Mouse (Mus musculus): Measurements from ENCODE around the gene C8g. TPM values are rescaled to one million over a fixed set of nuclear protein-coding genes. Genes with fewer than 3 reads are reported as not detected.

The C8g gene
- polyA plus RNA-seq (2012; rRNA removed; ENCODE audit: low replicate concordance) = 5.9 and 7.9 TPM in 2 replicates

GRCm38 (mm10) chr2:25501593-25502486 is at the start of gene C8g:
TSS of gene C8g (minus strand) at chr2:25501719.

DNA sequence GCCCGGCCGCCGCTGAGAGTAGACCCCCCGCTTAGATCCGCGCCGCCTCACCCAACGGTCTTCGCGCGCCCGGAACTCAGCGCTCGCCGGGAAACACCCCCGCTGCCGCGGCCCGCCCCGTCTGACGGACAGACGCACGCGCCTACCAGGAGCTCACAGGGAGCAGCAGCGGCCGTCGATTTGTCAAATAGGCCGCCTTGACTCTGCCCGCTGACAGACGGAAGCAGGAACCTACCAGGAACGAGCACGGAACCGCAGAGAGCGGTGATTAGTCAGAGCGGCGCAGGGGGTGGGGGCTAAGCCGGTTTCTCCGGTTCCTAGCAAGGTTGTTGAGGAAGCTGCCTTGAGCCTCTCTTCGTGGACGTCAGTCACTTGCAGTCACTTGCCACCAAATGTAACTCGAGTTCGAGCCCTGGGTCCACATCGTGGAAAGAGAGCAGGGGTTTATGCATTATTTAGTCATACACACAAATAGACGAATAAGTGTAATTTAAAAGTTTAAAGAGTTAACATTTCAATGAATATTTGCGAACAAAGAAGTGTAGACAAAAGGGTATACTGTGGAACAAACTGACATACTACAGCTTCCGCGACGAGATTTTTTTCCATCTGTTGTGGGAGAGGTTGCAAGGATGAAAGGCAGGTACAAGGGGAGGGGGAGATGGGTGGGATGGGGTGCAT is 45.4 kb upstream of the C8g start, which contains the start of gene Traf2:
TSS of gene Traf2 (minus strand) at position 130 of the 681 bp plus-strand sequence.

GRCm38 (mm10) chr2:25500576-25501405 is 728 bp downstream of the C8g start, which contains the start of gene Fbxw5:
TSS of gene Fbxw5 (plus strand) at chr2:25500750.

GRCm38 (mm10) chr2:25493476-25493961 is 8.0 kb downstream of the C8g start, which contains the start of gene Lcn12:
TSS of gene Lcn12 (minus strand) at chr2:25493911.

DNA sequence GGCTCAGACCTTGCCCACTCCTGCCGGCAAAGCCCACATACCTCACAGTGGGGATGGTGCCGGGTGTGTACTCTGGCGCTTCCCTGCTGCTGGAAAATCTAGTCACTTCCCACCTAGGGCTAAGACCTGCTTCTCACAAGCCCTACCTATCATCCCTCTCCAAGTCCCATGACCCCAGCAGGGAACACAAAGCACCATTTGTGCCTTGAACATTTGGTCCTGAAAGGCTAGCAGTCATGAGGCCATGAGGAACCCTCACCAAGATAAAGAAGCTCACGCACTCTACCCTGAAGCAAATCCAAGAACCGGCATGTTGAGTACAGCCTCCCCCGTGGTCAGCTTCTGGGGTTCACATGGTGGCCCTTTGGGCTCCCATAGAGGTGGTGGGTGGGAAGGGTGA is 31.6 kb downstream of the C8g start, which contains the start of gene Ptgds:
TSS of gene Ptgds (minus strand) at position 78 of the 400 bp plus-strand sequence.

GRCm38 (mm10) chr2:25460551-25461309 is 40.8 kb downstream of the C8g start, which contains the start of gene Paxx:
TSS of gene Paxx (minus strand) at chr2:25461094.

DNA sequence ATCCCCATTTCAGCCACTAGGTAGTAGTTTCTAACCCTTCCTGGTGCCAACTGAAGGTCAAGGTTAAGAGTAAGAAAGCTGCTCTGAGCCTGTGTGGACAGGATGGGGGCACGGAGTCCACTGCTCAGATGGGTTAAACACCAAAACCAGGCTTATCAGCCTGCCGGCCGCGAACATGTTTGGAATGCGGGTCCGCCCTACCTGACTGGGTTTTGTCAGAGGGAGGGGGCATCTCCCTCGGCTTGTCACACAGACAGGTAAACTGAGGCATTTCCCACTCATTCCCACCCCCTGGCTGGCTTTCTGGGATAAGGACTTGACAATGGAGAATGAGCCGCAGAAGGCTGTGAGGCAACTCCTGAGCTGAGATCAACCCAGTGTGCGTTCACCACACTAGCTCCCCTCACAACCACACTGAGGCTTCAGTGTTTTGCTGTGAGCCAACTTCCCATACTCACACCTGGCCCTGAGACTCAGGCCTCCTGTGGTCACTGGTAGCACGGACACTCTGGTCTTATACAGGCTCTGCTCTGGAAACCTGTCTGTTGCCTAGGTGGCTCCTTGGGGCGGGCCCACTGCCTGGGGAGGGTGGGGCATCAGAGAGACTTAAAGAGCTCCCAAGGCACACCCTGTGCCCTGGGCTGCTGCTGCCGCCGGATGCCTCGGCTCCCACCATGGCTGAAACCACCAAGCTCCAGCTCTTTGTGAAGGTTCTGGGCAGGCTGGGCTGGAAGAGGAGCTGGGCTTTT is 45.1 kb downstream of the C8g start, which contains the start of gene Clic3:
TSS of gene Clic3 (plus strand) at position 634 of the 749 bp plus-strand sequence.

Other genes with a start within 250 kb of the C8g start
- 57.1 and 66.0 TPM in 2 replicates for gene Tmem203, start 246.3 kb downstream of the C8g start, polyA plus RNA-seq (2012; rRNA removed; ENCODE audit: low replicate concordance)
- gene Tprn, start 239.1 kb downstream of the C8g start, polyA plus RNA-seq (2012; rRNA removed; ENCODE audit: low replicate concordance) = 11.4 and 33.2 TPM in 2 replicates
- gene Ssna1, start 229.3 kb downstream of the C8g start, polyA plus RNA-seq (2012; rRNA removed; ENCODE audit: low replicate concordance) = 49.0 and 70.1 TPM in 2 replicates
- 155 and 178 TPM in 2 replicates for gene Anapc2, start 229.2 kb downstream of the C8g start, polyA plus RNA-seq (2012; rRNA removed; ENCODE audit: low replicate concordance)
- gene Tmem210, start 213.6 kb downstream of the C8g start, polyA plus RNA-seq (2012; rRNA removed; ENCODE audit: low replicate concordance) = not detected in 2 replicates
- gene Lrrc26, start 211.8 kb downstream of the C8g start, polyA plus RNA-seq (2012; rRNA removed; ENCODE audit: low replicate concordance) = 0.13 and 4.6 TPM in 2 replicates
- 0.09 and 0.18 TPM in 2 replicates for gene Grin1, start 182.5 kb downstream of the C8g start, polyA plus RNA-seq (2012; rRNA removed; ENCODE audit: low replicate concordance)
- gene Man1b1, start 169.4 kb downstream of the C8g start, polyA plus RNA-seq (2012; rRNA removed; ENCODE audit: low replicate concordance) = 16.3 and 40.9 TPM in 2 replicates
- 61.1 and 76.0 TPM in 2 replicates for gene Dpp7, start 145.4 kb downstream of the C8g start, polyA plus RNA-seq (2012; rRNA removed; ENCODE audit: low replicate concordance)
- gene Uap1l1, start 136.0 kb downstream of the C8g start, polyA plus RNA-seq (2012; rRNA removed; ENCODE audit: low replicate concordance) = 24.0 and 65.2 TPM in 2 replicates
- gene Sapcd2, start 129.4 kb downstream of the C8g start, polyA plus RNA-seq (2012; rRNA removed; ENCODE audit: low replicate concordance) = 0.57 and 7.9 TPM in 2 replicates
- 78.1 and 108 TPM in 2 replicates for gene Entpd2, start 105.8 kb downstream of the C8g start, polyA plus RNA-seq (2012; rRNA removed; ENCODE audit: low replicate concordance)
- gene Npdc1, start 102.4 kb downstream of the C8g start, polyA plus RNA-seq (2012; rRNA removed; ENCODE audit: low replicate concordance) = 272 and 300 TPM in 2 replicates
- gene Fut7, start 78.5 kb downstream of the C8g start, polyA plus RNA-seq (2012; rRNA removed; ENCODE audit: low replicate concordance) = 0.62 and 0.96 TPM in 2 replicates
- 41.7 and 62.8 TPM in 2 replicates for gene Abca2, start 73.0 kb downstream of the C8g start, polyA plus RNA-seq (2012; rRNA removed; ENCODE audit: low replicate concordance)
- 1.8 and 3.2 TPM in 2 replicates for gene Clic3, start 44.9 kb downstream of the C8g start, polyA plus RNA-seq (2012; rRNA removed; ENCODE audit: low replicate concordance)
- gene Paxx, start 40.6 kb downstream of the C8g start, polyA plus RNA-seq (2012; rRNA removed; ENCODE audit: low replicate concordance) = 79.2 and 84.7 TPM in 2 replicates
- gene Ptgds, start 31.7 kb downstream of the C8g start, polyA plus RNA-seq (2012; rRNA removed; ENCODE audit: low replicate concordance) = 1.2 and 6.5 TPM in 2 replicates
- 0.33 TPM in 1 of 2 replicates, not detected in the other for gene Lcn12, start 7.8 kb downstream of the C8g start, polyA plus RNA-seq (2012; rRNA removed; ENCODE audit: low replicate concordance)
- 27.6 and 47.3 TPM in 2 replicates for gene Fbxw5, start 969 bp downstream of the C8g start, polyA plus RNA-seq (2012; rRNA removed; ENCODE audit: low replicate concordance)
- 13.9 and 22.5 TPM in 2 replicates for gene Traf2, start 45.2 kb upstream of the C8g start, polyA plus RNA-seq (2012; rRNA removed; ENCODE audit: low replicate concordance)
- gene Edf1, start 56.1 kb upstream of the C8g start, polyA plus RNA-seq (2012; rRNA removed; ENCODE audit: low replicate concordance) = 127 and 142 TPM in 2 replicates
- 1.8 and 5.5 TPM in 2 replicates for gene Mamdc4, start 73.1 kb upstream of the C8g start, polyA plus RNA-seq (2012; rRNA removed; ENCODE audit: low replicate concordance)
- 48.6 and 87.4 TPM in 2 replicates for gene Phpt1, start 73.5 kb upstream of the C8g start, polyA plus RNA-seq (2012; rRNA removed; ENCODE audit: low replicate concordance)
- 0.37 and 2.6 TPM in 2 replicates for gene Ajm1, start 80.0 kb upstream of the C8g start, polyA plus RNA-seq (2012; rRNA removed; ENCODE audit: low replicate concordance)
- 52.3 and 88.3 TPM in 2 replicates for gene Rabl6, start 106.8 kb upstream of the C8g start, polyA plus RNA-seq (2012; rRNA removed; ENCODE audit: low replicate concordance)
- not detected in 2 replicates for gene Ccdc183, start 116.0 kb upstream of the C8g start, polyA plus RNA-seq (2012; rRNA removed; ENCODE audit: low replicate concordance)
- gene Tmem141, start 120.3 kb upstream of the C8g start, polyA plus RNA-seq (2012; rRNA removed; ENCODE audit: low replicate concordance) = 31.8 and 53.1 TPM in 2 replicates
- gene Fcna, start 126.3 kb upstream of the C8g start, polyA plus RNA-seq (2012; rRNA removed; ENCODE audit: low replicate concordance) = 16.8 and 21.3 TPM in 2 replicates
- gene Lcn8, start 151.4 kb upstream of the C8g start, polyA plus RNA-seq (2012; rRNA removed; ENCODE audit: low replicate concordance) = 0.64 and 5.5 TPM in 2 replicates
- gene Lcn5, start 156.2 kb upstream of the C8g start, polyA plus RNA-seq (2012; rRNA removed; ENCODE audit: low replicate concordance) = 0.52 and 3.7 TPM in 2 replicates
- gene Lcn6, start 175.1 kb upstream of the C8g start, polyA plus RNA-seq (2012; rRNA removed; ENCODE audit: low replicate concordance) = 0.78 TPM in 1 of 2 replicates, not detected in the other
- gene Lcn10, start 181.0 kb upstream of the C8g start, polyA plus RNA-seq (2012; rRNA removed; ENCODE audit: low replicate concordance) = 0.24 and 0.62 TPM in 2 replicates
- not detected in 2 replicates for gene Obp2a, start 198.3 kb upstream of the C8g start, polyA plus RNA-seq (2012; rRNA removed; ENCODE audit: low replicate concordance)
- 48.0 and 66.2 TPM in 2 replicates for gene Bmyc, start 205.0 kb upstream of the C8g start, polyA plus RNA-seq (2012; rRNA removed; ENCODE audit: low replicate concordance)
- not detected in 2 replicates for gene Obp2b, start 235.3 kb upstream of the C8g start, polyA plus RNA-seq (2012; rRNA removed; ENCODE audit: low replicate concordance)